ENCODE assay signal across 8 mouse cellular contexts in the genomic region with DNA sequence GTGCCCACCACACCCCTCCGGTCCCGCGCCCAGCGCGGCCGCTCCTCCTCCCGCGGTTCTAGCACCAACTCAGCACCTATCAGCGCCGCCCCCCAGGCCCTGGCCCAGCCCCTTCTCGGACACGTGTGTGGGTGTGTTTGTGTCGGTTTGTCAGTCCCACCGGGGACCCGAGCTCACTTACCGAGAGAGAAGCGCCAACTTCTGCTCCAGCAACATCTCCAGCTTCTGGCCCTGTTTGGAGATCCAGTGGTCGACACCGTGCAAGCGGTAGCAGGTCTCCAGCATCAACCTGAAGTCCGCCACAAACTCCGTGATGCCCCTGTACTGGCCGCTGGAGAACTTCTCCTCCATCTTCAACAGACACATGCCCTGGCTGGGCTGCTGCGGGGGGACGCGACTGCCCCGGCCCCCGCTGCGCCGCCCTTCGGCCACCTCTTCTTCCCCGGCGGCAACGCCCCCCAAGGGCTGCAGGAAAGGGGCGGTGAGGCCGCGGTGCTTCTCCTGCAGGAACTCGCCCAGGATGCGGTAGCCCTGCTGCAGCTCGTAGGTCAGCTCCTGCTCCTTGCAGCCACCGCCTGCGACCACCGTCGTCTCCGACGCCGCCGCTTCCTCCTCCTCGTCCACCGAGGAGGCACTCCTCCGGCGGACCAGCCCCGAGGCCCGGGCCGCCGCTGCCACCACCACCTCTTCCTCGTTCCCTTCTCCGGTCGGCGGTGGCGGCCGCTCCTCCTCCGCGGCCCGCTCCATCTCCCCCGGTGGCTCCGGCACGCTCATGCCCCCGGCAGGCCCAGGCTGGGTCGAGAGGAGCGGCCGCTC. TPM values are rescaled to one million over a fixed set of nuclear protein-coding genes. Genes with fewer than 3 reads are reported as not detected.
DNase-seq lines count a peak whose midpoint lies in the region; ATAC-seq lines count a peak whose summit lies in the region.

No protein-coding gene starts in this region.

- H3K4me3 ChIP-seq in hindbrain, embryonic 12.5 days, result peak overlapping the region; percentile 95

- under 1% methylated on average over 69 of the region's 72 CpGs for WGBS in hindbrain, embryonic 12.5 days

- H3K9me3 ChIP-seq in hindbrain, embryonic 12.5 days (replicated peaks), result no peaks in the 10 kb centered on the region

- peak overlapping the region; percentile 99 for H3K27ac ChIP-seq in hindbrain, embryonic 12.5 days

- H3K9ac ChIP-seq in hindbrain, embryonic 12.5 days, result peak overlapping the region; percentile 90

- peak; percentile 48 for ATAC-seq in hindbrain, embryonic 12.5 days (ENCODE audit: low FRiP score)
- peak; percentile 82 for ATAC-seq in megakaryocyte, adult 5-6 weeks (ENCODE audit: poor library complexity, severe bottlenecking)

- peaks cover 16% of the 10 kb centered on the region for H3K36me3 ChIP-seq in hindbrain, embryonic 12.5 days

- peak overlapping the region; percentile 83 for H3K4me2 ChIP-seq in hindbrain, embryonic 12.5 days (replicated peaks)

- DNase-seq in WW6 (ENCODE audit: low read depth, low spot score), result peak; percentile 52
- DNase-seq in cerebellum, postnatal 10 days, result peak; percentile 71 to 76
- DNase-seq in frontal cortex, postnatal 10 days (ENCODE audit: low spot score in 2 of 2), result peak; percentile 45 to 62
- peak; percentile 15 to 47 for DNase-seq in left cerebral cortex, adult 8-10 months (ENCODE audit: low spot score in 2 of 2)
- DNase-seq in right cerebral cortex, adult 2 months (ENCODE audit: low spot score in 2 of 2), result peak; percentile 35 to 36
- peak; percentile 75 for DNase-seq in urinary bladder, postnatal 25 days (ENCODE audit: low spot score)

- H3K4me1 ChIP-seq in hindbrain, embryonic 12.5 days, result peaks cover 17% of the 10 kb centered on the region

- H3K27me3 ChIP-seq in hindbrain, embryonic 12.5 days, result no peaks in the 10 kb centered on the region

RNA-seq across cellular contexts. Expression of a gene that starts 0.5 kb away (rescaled TPM):
- 8.3 and 8.8 TPM in 2 replicates for polyA plus RNA-seq in hindbrain, embryonic 12.5 days (2016; fragmentation: Nextera tagmentation; extraction: Ambion mirVana)
- total RNA-seq in left cerebral cortex, adult 8-10 months (2022), result 10 to 100 TPM; 36.1 to 44.9 (median 40.3) TPM
- 26.1 and 29.3 TPM in 2 replicates for total RNA-seq in megakaryocyte, adult 5-6 weeks (2015)
- 11.0 and 12.6 TPM in 2 replicates for total RNA-seq in megakaryocyte, adult 5-6 weeks (2017)

RNA-seq across cellular contexts. Expression of a gene that starts 7.5 kb away (rescaled TPM):
- polyA plus RNA-seq in hindbrain, embryonic 12.5 days (2016; fragmentation: Nextera tagmentation; extraction: Ambion mirVana), result 41.8 and 45.9 TPM in 2 replicates
- total RNA-seq in left cerebral cortex, adult 8-10 months (2022), result 10 to 100 TPM; 31.4 to 33.1 (median 32.4) TPM
- 9.3 and 11.7 TPM in 2 replicates for total RNA-seq in megakaryocyte, adult 5-6 weeks (2015)
- 15.6 and 22.3 TPM in 2 replicates for total RNA-seq in megakaryocyte, adult 5-6 weeks (2017)

Comparison
In these comparisons a context has a peak if more than half of its experiments do, and no peak if none do; other contexts are left out.
1. Peak in every context shown above with its lines: DNase-seq, ATAC-seq, H3K4me3 ChIP-seq and H3K27ac ChIP-seq.